Mouse (Mus musculus): ENCODE results near the gene Grid2.

DNA sequence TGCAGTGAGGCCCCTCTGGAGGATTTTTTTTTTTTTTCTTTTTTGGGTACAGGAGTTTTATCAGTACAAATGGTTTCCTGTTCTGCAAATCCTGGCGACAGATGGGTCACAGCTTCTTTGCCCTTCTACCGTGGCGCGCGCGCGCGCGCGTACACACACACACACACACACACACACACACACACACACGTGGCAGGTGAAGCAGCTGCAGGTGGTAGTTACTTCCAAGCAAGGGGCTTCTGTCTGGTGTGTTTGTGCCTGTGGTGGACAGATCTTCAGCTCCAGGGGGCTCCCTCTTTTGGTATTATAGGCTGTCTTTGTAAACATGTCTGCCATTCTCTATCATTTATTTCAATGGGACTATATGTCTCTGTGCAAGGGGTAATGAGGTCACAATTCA, 2.2 kb downstream of the Grid2 start:
- TF ChIP-seq CTCF (IDR thresholded peaks at IDR 0.05; ENCODE audit: low read depth): no peak
- TF ChIP-seq EP300 (optimal IDR thresholded peaks at IDR 0.05): no peak

Measured in stomach, postnatal 0 days (tissue).